Mouse (Mus musculus): ENCODE results near the gene Exd2. TPM values are rescaled to one million over a fixed set of nuclear protein-coding genes. Genes with fewer than 3 reads are reported as not detected.
"Not testable (repeated sequence)": the region's sequence is repeated elsewhere in the genome, so short reads cannot be mapped to it uniquely, and the experiment has no call there.

The Exd2 gene
- polyA plus RNA-seq, 1 experiment from 2014 or later: 6.0 TPM

DNA sequence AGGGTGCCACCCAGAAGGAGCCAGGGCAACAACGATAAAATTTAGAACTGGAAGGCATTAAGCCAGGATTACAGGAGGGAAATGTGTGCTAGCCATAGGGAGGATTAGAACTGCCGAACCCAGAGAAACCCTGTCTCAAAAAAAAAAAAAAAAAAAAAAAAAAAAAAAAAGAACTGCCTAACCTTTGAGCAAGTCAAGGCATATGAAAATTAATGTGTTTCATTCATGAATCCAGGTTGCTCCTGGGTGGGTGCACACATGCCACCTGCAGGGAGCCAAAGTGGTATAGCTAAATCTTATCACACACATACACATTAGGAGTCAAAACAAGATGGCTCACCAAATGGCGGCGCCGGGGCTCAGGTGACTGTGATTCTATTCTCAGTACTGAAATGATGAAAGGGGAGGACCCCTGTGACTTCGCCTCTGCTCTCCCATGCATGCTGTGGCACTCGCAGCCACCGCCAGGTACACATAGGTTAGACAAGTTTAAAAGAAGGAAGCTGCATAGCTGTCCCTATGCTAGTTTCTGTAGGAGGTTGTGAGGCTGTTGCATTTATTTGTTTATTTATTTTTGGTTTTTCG is 18.3 kb upstream of the Exd2 start:
- ATAC-seq (ENCODE audit: insufficient read depth): no peak

DNA sequence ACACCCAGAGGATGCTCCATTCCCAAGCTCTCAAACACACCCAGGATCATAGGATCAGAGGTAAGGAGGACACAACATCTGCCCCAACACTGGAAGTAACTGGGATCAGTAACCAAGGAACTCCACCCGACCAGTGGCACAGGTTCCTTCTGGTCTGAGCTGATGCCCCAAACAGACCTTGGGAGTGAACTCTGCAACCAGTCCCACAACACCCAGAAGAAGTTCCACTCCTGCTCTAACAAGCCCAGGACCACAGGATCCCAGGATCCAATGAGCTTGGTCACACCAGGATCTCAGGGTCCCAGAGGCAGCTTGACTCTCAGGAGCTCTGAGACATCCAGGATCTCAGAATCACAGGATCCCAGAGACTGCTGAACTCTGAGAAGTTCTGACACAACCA is 9.4 kb upstream of the Exd2 start:
- no peaks in the 10 kb centered on the region for H3K9me3 ChIP-seq (replicated peaks)
- no peaks in the 10 kb centered on the region for H3K36me3 ChIP-seq (replicated peaks)
- peaks cover 14% of the 10 kb centered on the region; the same call in 1 of the 2 replicates for H3K27me3 ChIP-seq
- H3K4me3 ChIP-seq (replicated peaks): no peak overlapping the region
- no peak overlapping the region for H3K9ac ChIP-seq
- no peaks in the 10 kb centered on the region for H3K4me1 ChIP-seq (replicated peaks)
- ATAC-seq (ENCODE audit: insufficient read depth): no peak
- no peak overlapping the region for H3K27ac ChIP-seq (replicated peaks)
- no peak overlapping the region for H3K4me2 ChIP-seq
- 63% methylated on average over 1 of the region's 1 CpGs for WGBS (ENCODE audit: insufficient replicate concordance)

More for the DNA sequence above, 18.3 kb upstream of the Exd2 start:
- Histone ChIP-seq H3K4me3 (replicated peaks) (no peak overlapping the region), H3K27me3 (0 out of 2 replicates have a peak, but pooled peaks cover 4% of the 10 kb centered on the region), H3K4me1 (replicated peaks) (no peaks in the 10 kb centered on the region), H3K36me3 (replicated peaks) (no peaks in the 10 kb centered on the region), H3K4me2 (no peak overlapping the region), H3K9ac (no peak overlapping the region), H3K27ac (replicated peaks) (no peak overlapping the region), H3K9me3 (replicated peaks) (no peaks in the 10 kb centered on the region)
- WGBS (ENCODE audit: insufficient replicate concordance): 65% methylated on average over 9 of the region's 9 CpGs

DNA sequence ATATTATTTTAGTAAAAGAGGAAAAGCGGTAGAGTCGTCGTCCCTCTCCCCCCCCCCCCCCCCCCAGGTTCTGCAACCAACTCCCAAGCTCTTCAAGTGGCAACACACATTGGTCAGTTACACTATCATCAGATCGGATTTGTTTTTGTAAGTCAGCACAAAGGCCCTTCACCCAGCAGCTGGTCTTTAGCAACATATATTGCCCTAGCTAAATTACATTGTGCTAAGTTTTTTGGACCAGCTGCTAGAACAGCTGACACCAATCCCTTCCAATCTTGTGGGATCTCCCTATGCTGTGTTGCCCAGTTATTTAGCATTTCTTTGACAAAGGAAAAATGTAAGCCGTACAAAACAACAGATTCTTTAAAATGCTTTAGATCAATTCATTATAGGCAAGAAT is 4.9 kb upstream of the Exd2 start:
- no peak overlapping the region for H3K9ac ChIP-seq
- H3K36me3 ChIP-seq (replicated peaks): no peaks in the 10 kb centered on the region
- peaks cover 3% of the 10 kb centered on the region; the same call in 1 of the 2 replicates for H3K4me1 ChIP-seq (replicated peaks)
- H3K27ac ChIP-seq (replicated peaks): no peak overlapping the region
- H3K27me3 ChIP-seq: no peaks in the 10 kb centered on the region; the same call in 1 of the 2 replicates
- no peaks in the 10 kb centered on the region for H3K9me3 ChIP-seq (replicated peaks)
- H3K4me2 ChIP-seq: no peak overlapping the region
- 65% methylated on average over 5 of the region's 5 CpGs for WGBS (ENCODE audit: insufficient replicate concordance)
- no peak overlapping the region for H3K4me3 ChIP-seq (replicated peaks)
- no peak for ATAC-seq (ENCODE audit: insufficient read depth)

DNA sequence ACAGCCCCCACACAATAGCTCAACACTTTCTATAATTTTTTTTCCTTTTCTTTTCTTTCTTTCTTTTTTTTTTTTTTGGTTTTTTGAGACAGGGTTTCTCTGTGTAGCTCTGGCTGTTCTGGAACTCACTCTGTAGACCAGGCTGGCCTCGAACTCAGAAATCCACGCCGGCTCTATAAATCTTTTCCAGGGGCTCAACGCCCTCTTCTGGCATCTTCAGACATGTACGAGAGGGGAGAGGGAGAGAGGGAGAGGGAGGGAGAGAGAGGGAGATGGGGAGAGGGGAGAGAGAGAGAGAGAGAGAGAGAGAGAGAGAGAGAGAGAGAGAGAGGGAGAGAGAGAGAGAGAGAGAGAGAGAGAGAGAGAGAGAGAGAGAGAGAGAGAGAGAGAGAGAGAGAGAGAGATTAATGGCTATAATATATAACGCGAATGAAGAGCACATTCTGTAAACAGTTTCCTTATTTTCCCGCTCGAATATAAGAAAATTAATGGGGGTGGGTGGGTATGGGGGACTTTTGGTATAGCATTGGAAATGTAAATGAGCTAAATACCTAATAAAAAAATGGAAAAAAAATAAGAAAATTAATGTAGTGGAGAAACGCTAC is 501 bp upstream of the Exd2 start:
- Histone ChIP-seq H3K4me3 (replicated peaks) (peak overlapping the region; percentile 86), H3K27ac (replicated peaks) (0 out of 2 replicates have a peak overlapping the region, but pooled peaks have one; percentile 75), H3K4me1 (replicated peaks) (peaks cover 13% of the 10 kb centered on the region), H3K4me2 (peak overlapping the region; percentile 92), H3K9ac (peak overlapping the region; percentile 69; the same call in 1 of the 2 replicates)
- not testable (repeated sequence) for H3K36me3 ChIP-seq (replicated peaks); ATAC-seq (ENCODE audit: insufficient read depth); H3K9me3 ChIP-seq (replicated peaks); H3K27me3 ChIP-seq
- 4% methylated on average over 10 of the region's 10 CpGs for WGBS (ENCODE audit: insufficient replicate concordance)

DNA sequence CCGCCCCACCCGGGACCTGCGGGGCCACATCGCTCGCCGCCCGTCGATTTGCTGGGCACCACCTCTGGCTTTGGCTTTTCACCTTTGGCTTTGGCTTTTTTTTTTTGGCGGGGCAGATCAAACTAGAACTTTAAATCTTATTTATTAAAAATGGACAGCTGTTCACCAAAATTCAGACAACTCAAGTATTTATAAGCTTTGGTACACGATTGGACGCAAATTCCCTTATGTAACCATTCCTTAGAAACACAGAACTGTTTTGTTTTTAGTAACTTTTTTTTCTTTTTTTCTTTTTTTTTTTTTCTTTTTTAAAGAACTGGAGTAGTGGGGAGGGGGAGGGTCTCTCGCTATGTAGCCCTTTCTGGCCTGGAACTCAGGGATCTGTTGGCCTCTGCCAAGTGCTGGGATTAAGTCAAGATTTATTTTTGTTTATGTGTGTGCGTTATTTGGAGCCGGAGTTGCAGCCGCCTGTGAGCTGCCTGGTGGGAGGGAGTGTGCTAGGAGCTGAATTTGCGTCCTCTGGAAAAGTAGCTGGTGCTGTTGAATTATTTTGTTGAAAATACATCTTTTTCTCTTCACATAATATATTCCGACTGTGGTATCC is 873 bp downstream of the Exd2 start:
- Histone ChIP-seq H3K9me3 (replicated peaks) (no peaks in the 10 kb centered on the region), H3K4me2 (peak overlapping the region; percentile 92), H3K27me3 (no peaks in the 10 kb centered on the region), H3K9ac (peak overlapping the region; percentile 69), H3K4me3 (replicated peaks) (peak overlapping the region; percentile 86), H3K27ac (replicated peaks) (peak overlapping the region; percentile 75; the same call in 1 of the 2 replicates), H3K4me1 (replicated peaks) (peaks cover 13% of the 10 kb centered on the region), H3K36me3 (replicated peaks) (no peaks in the 10 kb centered on the region)
- ATAC-seq (ENCODE audit: insufficient read depth): no peak
- 15% methylated on average over 17 of the region's 17 CpGs for WGBS (ENCODE audit: insufficient replicate concordance)

DNA sequence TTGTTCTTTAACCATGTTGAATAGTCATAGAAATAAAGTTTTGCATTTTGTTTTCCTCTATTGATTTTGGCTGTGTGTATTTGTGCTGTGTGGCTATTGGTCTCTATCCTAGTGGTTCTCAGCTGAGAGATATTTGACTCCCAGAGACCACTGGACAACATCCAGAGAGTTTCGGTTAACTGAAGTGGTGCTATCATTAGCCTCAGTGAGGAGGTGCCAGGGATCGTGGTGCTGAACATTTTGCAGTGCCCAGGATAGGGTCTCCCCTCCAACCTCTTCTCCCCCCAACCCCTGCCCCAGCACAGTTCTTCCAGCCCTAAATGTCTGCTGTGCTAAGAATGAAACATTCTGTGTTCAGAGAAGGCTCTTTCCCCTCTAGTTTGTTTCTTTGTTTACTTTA is 7.3 kb downstream of the Exd2 start:
- ATAC-seq (ENCODE audit: insufficient read depth): no peak
- H3K9me3 ChIP-seq (replicated peaks): no peaks in the 10 kb centered on the region
- H3K27ac ChIP-seq (replicated peaks): no peak overlapping the region

DNA sequence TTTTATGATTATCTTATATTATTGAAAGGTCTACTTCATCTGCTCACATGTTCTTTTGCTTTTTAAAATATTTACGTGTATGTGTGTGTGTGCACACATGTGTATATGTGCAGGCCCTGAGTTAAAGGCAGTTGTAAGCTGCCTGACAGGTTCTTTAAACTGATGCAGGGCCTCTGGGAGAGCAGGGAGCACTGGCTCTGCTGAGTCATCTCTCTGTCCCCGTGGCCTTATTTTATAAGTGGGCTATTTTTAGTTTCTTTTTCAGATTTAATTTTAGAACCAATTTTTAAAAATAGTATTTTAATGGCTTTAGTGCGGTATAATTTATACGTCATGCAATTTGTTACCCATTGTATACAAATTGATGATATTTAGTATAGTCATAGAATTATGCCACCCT is 9.0 kb downstream of the Exd2 start:
- 61% methylated on average over 4 of the region's 4 CpGs for WGBS (ENCODE audit: insufficient replicate concordance)
- no peak for ATAC-seq (ENCODE audit: insufficient read depth)
- Histone ChIP-seq H3K27me3 (no peaks in the 10 kb centered on the region), H3K9me3 (replicated peaks) (no peaks in the 10 kb centered on the region), H3K9ac (no peak overlapping the region), H3K27ac (replicated peaks) (no peak overlapping the region), H3K36me3 (replicated peaks) (no peaks in the 10 kb centered on the region), H3K4me1 (replicated peaks) (0 out of 2 replicates have a peak, but pooled peaks cover 7% of the 10 kb centered on the region), H3K4me2 (no peak overlapping the region), H3K4me3 (replicated peaks) (no peak overlapping the region)

More for the DNA sequence above, 7.3 kb downstream of the Exd2 start:
- 64% methylated on average over 2 of the region's 2 CpGs for WGBS (ENCODE audit: insufficient replicate concordance)
- Histone ChIP-seq H3K36me3 (replicated peaks) (no peaks in the 10 kb centered on the region), H3K27me3 (no peaks in the 10 kb centered on the region), H3K4me2 (no peak overlapping the region), H3K4me3 (replicated peaks) (no peak overlapping the region), H3K9ac (no peak overlapping the region), H3K4me1 (replicated peaks) (0 out of 2 replicates have a peak, but pooled peaks cover 7% of the 10 kb centered on the region)

DNA sequence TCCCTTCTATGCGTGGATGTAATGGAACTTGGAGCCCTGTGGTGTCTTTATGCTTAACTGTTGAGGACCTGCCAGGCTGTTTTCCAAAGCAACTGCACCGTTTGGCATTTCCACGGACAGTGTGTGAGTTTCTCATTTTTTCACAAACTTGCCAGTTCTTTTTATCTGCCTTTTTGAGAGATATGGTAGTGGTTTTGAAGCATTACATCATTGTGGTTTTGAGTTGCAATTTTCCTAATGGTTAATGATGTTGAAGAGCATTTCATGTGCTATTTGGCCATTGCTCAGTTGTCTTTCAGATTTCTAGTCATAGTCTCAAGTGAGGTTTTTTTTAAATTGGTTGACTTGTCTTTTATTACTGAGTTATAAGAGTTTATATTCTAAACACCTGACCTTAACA is 10.8 kb downstream of the Exd2 start:
- 0 out of 2 replicates have a peak, but pooled peaks cover 7% of the 10 kb centered on the region for H3K4me1 ChIP-seq (replicated peaks)
- ATAC-seq (ENCODE audit: insufficient read depth): no peak
- 31% methylated on average over 3 of the region's 3 CpGs for WGBS (ENCODE audit: insufficient replicate concordance)

DNA sequence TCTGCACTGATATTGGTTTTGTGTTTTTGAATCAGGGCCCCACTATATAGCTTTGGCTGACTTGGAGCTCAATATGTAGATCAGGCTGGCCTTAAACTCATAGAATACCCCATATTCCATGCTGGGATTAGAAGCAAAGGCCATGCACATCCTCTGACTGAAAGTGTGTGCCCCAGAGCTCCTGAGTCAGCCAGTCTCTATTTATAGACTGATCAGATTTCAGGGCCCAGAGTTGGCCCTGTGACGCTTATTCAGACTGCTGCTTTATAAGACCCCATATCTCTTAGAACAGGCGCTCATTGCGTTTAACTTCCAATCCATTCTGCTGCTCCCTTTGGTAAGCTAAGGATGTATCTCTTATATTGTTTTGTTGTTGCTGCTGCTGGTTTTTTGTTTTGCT is 17.1 kb downstream of the Exd2 start:
- no peaks in the 10 kb centered on the region for H3K9me3 ChIP-seq (replicated peaks)
- H3K4me1 ChIP-seq (replicated peaks): no peaks in the 10 kb centered on the region
- H3K27me3 ChIP-seq: no peaks in the 10 kb centered on the region
- no peak overlapping the region for H3K27ac ChIP-seq (replicated peaks)
- H3K9ac ChIP-seq: no peak overlapping the region
- H3K36me3 ChIP-seq (replicated peaks): 0 out of 2 replicates have a peak, but pooled peaks cover 5% of the 10 kb centered on the region
- no peak overlapping the region for H3K4me2 ChIP-seq
- H3K4me3 ChIP-seq (replicated peaks): no peak overlapping the region
- 62% methylated on average over 3 of the region's 3 CpGs for WGBS (ENCODE audit: insufficient replicate concordance)
- no peak for ATAC-seq (ENCODE audit: insufficient read depth)

More for the DNA sequence above, 10.8 kb downstream of the Exd2 start:
- no peaks in the 10 kb centered on the region for H3K36me3 ChIP-seq (replicated peaks)
- no peak overlapping the region for H3K9ac ChIP-seq
- H3K27ac ChIP-seq (replicated peaks): no peak overlapping the region
- no peaks in the 10 kb centered on the region for H3K9me3 ChIP-seq (replicated peaks)
- no peak overlapping the region for H3K4me2 ChIP-seq
- no peaks in the 10 kb centered on the region for H3K27me3 ChIP-seq
- H3K4me3 ChIP-seq (replicated peaks): no peak overlapping the region

DNA sequence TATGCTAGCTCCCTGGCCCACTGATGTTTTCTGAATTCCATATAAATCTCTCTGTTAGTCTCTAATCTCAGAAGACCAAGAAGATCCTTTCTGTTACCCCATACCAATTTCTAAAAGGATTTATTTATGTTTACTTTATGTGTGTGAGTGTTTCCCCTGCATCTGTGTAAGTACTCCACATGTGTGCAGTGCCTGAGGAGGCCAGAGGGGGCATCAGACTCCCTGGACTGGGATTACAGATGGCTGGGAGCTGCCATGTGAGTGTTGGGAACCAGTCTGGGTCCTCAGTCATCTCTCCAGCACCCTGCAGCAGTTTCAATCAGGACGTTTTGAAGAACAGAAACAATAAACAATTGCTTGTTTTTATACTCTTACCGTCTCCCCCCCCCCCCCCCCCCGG is 20.5 kb downstream of the Exd2 start:
- Histone ChIP-seq H3K4me3 (replicated peaks) (no peak overlapping the region), H3K27ac (replicated peaks) (no peak overlapping the region), H3K4me1 (replicated peaks) (no peaks in the 10 kb centered on the region), H3K9ac (no peak overlapping the region), H3K36me3 (replicated peaks) (0 out of 2 replicates have a peak, but pooled peaks cover 5% of the 10 kb centered on the region), H3K4me2 (no peak overlapping the region), H3K27me3 (no peaks in the 10 kb centered on the region), H3K9me3 (replicated peaks) (no peaks in the 10 kb centered on the region)
- no peak for ATAC-seq (ENCODE audit: insufficient read depth)
- WGBS (ENCODE audit: insufficient replicate concordance): 51% methylated on average over 3 of the region's 3 CpGs

DNA sequence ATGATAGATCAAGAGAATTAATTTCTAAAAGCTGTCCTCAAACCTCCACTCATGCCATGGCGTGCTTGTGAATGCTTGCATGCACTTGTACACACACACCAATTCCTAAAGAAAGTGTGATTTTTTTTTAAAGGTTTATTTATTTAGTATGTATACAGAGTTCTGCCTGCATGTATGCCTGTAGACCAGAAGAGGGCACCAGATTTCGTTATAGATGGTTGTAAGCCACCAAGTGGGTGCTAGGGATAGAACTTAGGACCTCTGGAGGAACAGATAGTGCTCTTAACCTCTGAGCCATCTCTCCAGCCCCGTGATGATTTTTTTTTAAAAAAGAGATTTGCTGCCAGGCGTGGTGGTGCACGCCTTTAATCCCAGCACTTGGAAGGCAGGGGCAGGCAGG is 30.4 kb downstream of the Exd2 start:
- H3K4me2 ChIP-seq: no peak overlapping the region
- H3K9ac ChIP-seq: no peak overlapping the region
- peaks cover 12% of the 10 kb centered on the region for H3K36me3 ChIP-seq (replicated peaks)
- 0 out of 2 replicates have a peak, but pooled peaks cover 3% of the 10 kb centered on the region for H3K4me1 ChIP-seq (replicated peaks)
- H3K27me3 ChIP-seq: no peaks in the 10 kb centered on the region
- no peak for ATAC-seq (ENCODE audit: insufficient read depth)
- no peak overlapping the region for H3K4me3 ChIP-seq (replicated peaks)
- no peak overlapping the region for H3K27ac ChIP-seq (replicated peaks)
- H3K9me3 ChIP-seq (replicated peaks): no peaks in the 10 kb centered on the region
- WGBS (ENCODE audit: insufficient replicate concordance): 77% methylated on average over 5 of the region's 5 CpGs

Data from liver, embryonic 15.5 days (tissue).